In the genomic region with DNA sequence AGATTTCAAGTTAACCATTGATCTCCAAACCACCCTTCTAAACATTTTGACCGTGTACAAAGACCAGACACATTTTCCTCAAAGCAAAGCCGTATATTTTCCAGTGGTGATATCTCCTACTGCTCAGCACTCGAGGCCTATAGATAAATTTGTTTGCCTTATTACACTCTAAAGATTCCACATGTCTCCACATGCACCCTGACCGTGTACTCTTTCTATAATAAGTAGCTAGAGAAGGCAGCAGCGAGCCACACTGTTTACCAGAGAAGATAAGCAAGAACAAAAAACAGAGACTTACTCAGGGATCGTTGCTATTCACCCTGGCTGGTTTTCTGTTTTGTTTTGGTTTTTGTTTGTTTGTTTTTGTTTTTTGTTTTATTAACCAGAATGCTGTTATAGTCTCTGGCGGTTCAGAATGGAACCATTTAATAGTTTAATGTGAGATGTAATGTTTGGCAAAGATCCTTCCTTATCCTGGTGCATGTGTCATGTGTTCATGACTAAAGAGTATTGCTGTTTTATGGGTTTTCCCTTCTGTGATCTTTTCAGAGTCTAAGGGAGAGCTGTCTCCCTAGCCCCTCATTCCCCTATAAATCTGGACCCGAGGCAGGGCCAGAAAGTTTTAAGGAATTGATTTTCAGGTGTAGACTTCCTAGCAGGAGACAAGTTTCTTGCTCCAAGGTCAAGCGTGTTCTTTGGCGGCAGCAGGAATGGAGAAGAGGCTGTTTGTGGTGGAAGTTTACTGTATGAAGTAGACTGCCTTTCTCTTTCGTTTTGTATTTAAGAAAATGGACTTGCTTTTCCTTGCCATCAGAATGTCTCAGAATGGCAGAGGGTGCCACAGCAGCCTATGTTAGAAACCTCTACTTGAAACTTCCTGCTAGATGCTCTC, we compare ENCODE assay signal across 9 mouse cellular contexts.
A peak's percentile ranks its signal among the peaks of the same experiment; 100 is the strongest.
DNase-seq lines count a peak whose midpoint lies in the region; ATAC-seq and TF ChIP-seq lines count a peak whose summit lies in the region.
"Had no signal": no experiment of that assay in that cellular context is flagged by ENCODE, and none has a peak within 500 bp of the region (broad histone marks: within the 10 kb centered on the region; RNA-seq: fewer than 3 reads in every experiment).

No protein-coding gene starts in this region.

- H3K36me3 ChIP-seq in kidney, adult 2 months (ENCODE audit: control insufficient read depth, insufficient read depth, low read length): no peaks in the 10 kb centered on the region
- no peaks in the 10 kb centered on the region for H3K36me3 ChIP-seq in spleen, adult 2 months (ENCODE audit: control insufficient read depth, insufficient read depth, low read length)
- H3K36me3 ChIP-seq in intestine, embryonic 15.5 days: no peaks in the 10 kb centered on the region

- H3K4me2 ChIP-seq in intestine, embryonic 15.5 days (replicated peaks): peak overlapping the region; percentile 33

- 41% methylated on average over 11 of the region's 11 CpGs for WGBS in kidney, adult 2 months
- 77% methylated on average over 11 of the region's 11 CpGs for WGBS in spleen, adult 2 months
- 17% methylated on average over 11 of the region's 11 CpGs for WGBS in intestine, embryonic 15.5 days

- ATAC-seq in intestine, embryonic 15.5 days: 0 out of 2 replicates have a peak, but pooled peaks have one; percentile 16

- no peaks in the 10 kb centered on the region for H3K27me3 ChIP-seq in kidney, adult 2 months (replicated peaks; ENCODE audit: control insufficient read depth, insufficient read depth, low read length)
- no peaks in the 10 kb centered on the region for H3K27me3 ChIP-seq in spleen, adult 2 months (ENCODE audit: control insufficient read depth, insufficient read depth, low read length)
- no peaks in the 10 kb centered on the region for H3K27me3 ChIP-seq in intestine, embryonic 15.5 days (replicated peaks)

- H3K4me3 ChIP-seq in kidney, adult 2 months (ENCODE audit: insufficient read depth, low read depth, low read length): no peak overlapping the region
- no peak overlapping the region; the same call in 1 of the 2 replicates for H3K4me3 ChIP-seq in spleen, adult 2 months (ENCODE audit: extremely low read depth, insufficient read depth, insufficient read length)
- no peak overlapping the region for H3K4me3 ChIP-seq in intestine, embryonic 15.5 days (replicated peaks)

- DNase-seq in kidney, adult 2 months: peak; percentile 24
- DNase-seq in kidney, postnatal 4 days: no peak
- no peak for DNase-seq in spleen, adult 2 months (ENCODE audit: low read depth in 1 of 2, low spot score in 2 of 2)
- no peak for DNase-seq in spleen, postnatal 14 days (ENCODE audit: low spot score in 2 of 2)
- DNase-seq in gastrocnemius, postnatal 10 days: no peak
- no peak for DNase-seq in left cerebral cortex, adult 9 months (ENCODE audit: low spot score in 2 of 2)
- no peak for DNase-seq in embryo, embryonic 9.5 days (ENCODE audit: extremely low spot score)

- H3K4me1 ChIP-seq in kidney, adult 2 months (ENCODE audit: control insufficient read depth, insufficient read depth, low read length): peaks cover 39% of the 10 kb centered on the region
- peaks cover 2% of the 10 kb centered on the region for H3K4me1 ChIP-seq in spleen, adult 2 months (ENCODE audit: control insufficient read depth, insufficient read depth, insufficient read length)
- H3K4me1 ChIP-seq in intestine, embryonic 15.5 days (replicated peaks): peaks cover 21% of the 10 kb centered on the region

- TF ChIP-seq POLR2A in kidney, adult 2 months (IDR thresholded peaks at IDR 0.05; ENCODE audit: low read depth, low read length): no peak
- TF ChIP-seq POLR2A in spleen, adult 2 months (IDR thresholded peaks at IDR 0.05; ENCODE audit: low read depth, low read length): no peak

- no peak overlapping the region for H3K9ac ChIP-seq in intestine, embryonic 15.5 days
- H3K9ac ChIP-seq: liver, embryonic 14.5 days had no signal

- no peaks in the 10 kb centered on the region for H3K9me3 ChIP-seq in intestine, embryonic 15.5 days

- TF ChIP-seq CTCF in kidney, adult 2 months (conservative IDR thresholded peaks at IDR 0.05; ENCODE audit: insufficient read depth, insufficient read length, low read depth, low read length): no peak
- TF ChIP-seq CTCF in spleen, adult 2 months (IDR thresholded peaks at IDR 0.05; ENCODE audit: extremely low read depth, insufficient read depth, insufficient read length, insufficient replicate concordance): no peak

- peak overlapping the region; percentile 96 for H3K27ac ChIP-seq in kidney, adult 2 months (ENCODE audit: insufficient read depth, low read depth, low read length)
- H3K27ac ChIP-seq in spleen, adult 2 months (ENCODE audit: insufficient read depth, low read length): peak overlapping the region; percentile 76
- H3K27ac ChIP-seq in intestine, embryonic 15.5 days: peak overlapping the region; percentile 80
- H3K27ac ChIP-seq: liver, embryonic 14.5 days had no signal
